Mouse (Mus musculus): ENCODE results near the gene Olfr476.
"Not testable (repeated sequence)": the region's sequence is repeated elsewhere in the genome, so short reads cannot be mapped to it uniquely, and the experiment has no call there.

Gene Olfr476

GRCm38 (mm10) chr7:107964503-107964902 is at the start of gene Olfr476:
Olfr476 (plus strand) TSS chr7:107964803.
- in situ Hi-C loops (cut with MseI, MboI) = no loop called here

- in situ Hi-C loops (cut with MseI, MboI) = no loop called here
Observed at GRCm38 (mm10) chr7:107930146-107930545, 34.5 kb upstream of the Olfr476 start, which contains the start of gene Olfr473. Olfr473 (plus strand) TSS chr7:107930446.

- in situ Hi-C loops (cut with MseI, MboI) = not testable (repeated sequence)
Observed at GRCm38 (mm10) chr7:107952539-107952938, 12.1 kb upstream of the Olfr476 start.

GRCm38 (mm10) chr7:107954343-107954742 is 10.3 kb upstream of the Olfr476 start, which contains the start of gene Olfr474:
Olfr474 (plus strand) TSS chr7:107954643.
- in situ Hi-C loops (cut with MseI, MboI) = no loop called here

- in situ Hi-C loops (cut with MseI, MboI) = no loop called here
Observed at GRCm38 (mm10) chr7:107986393-107986792, 21.8 kb downstream of the Olfr476 start, which contains the start of gene Olfr477. Olfr477 (plus strand) TSS chr7:107986693.

DNA sequence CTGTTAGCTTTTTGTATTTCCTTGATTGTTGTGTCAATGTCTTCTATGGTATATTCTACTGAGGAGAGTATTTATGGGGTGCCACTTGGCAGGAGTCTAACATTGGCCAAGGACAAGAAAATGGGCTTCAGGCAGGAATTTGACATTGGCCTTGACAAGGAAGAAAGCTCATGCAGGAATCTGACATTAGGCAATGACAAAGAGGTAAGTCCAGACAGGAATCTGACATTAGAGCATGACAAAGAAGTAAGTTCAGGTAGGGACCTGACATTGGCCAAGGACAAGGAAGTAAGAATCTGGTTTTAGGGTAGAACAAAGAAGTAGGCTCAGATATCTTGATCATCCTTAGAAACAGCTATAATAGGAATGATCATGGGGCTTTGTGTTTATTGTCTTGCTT is 49.7 kb downstream of the Olfr476 start:
- in situ Hi-C loops (cut with MseI, MboI) = not testable (repeated sequence)
